Mouse (Mus musculus) gastrocnemius, adult 2 months (tissue): ENCODE measurements around the gene Tpp1. TPM values are rescaled to one million over a fixed set of nuclear protein-coding genes. Genes with fewer than 3 reads are reported as not detected.

Experiments
- DNase-seq: peaks from one replicate; pipeline ENCODE4 v3.0.0; 2022
- H3K27ac ChIP-seq: fragments of 200-600 bp; 2 replicates; pipeline ENCODE4 v1.8.1; 2022; ENCODE audit warnings: mild to moderate bottlenecking
- H3K4me3 ChIP-seq: fragments of 200-600 bp; 2 replicates; pipeline ENCODE4 v1.8.1; 2022; ENCODE audit warnings: mild to moderate bottlenecking, moderate library complexity
- CTCF ChIP-seq: fragments of 200-600 bp; IDR thresholded peaks from 2 replicates; pipeline ENCODE4 v1.8.1; 2022; ENCODE audit warnings: antibody characterized with exemption, mild to moderate bottlenecking, moderate library complexity
- intact Hi-C: fragments of 180-260 bp; cut with DNase I; formaldehyde crosslinking; loops from one replicate; pipeline ENCODE4 v1.15.1; 2025
- total RNA-seq, 2 experiments: library from RNA; stranded (reverse); gene quantifications; 2 replicates each; pipeline ENCODE4 v1.2.3; 2021

The Tpp1 gene
- total RNA-seq, 2 experiments from 2014 or later = 42.3 to 45.8 TPM

DNA sequence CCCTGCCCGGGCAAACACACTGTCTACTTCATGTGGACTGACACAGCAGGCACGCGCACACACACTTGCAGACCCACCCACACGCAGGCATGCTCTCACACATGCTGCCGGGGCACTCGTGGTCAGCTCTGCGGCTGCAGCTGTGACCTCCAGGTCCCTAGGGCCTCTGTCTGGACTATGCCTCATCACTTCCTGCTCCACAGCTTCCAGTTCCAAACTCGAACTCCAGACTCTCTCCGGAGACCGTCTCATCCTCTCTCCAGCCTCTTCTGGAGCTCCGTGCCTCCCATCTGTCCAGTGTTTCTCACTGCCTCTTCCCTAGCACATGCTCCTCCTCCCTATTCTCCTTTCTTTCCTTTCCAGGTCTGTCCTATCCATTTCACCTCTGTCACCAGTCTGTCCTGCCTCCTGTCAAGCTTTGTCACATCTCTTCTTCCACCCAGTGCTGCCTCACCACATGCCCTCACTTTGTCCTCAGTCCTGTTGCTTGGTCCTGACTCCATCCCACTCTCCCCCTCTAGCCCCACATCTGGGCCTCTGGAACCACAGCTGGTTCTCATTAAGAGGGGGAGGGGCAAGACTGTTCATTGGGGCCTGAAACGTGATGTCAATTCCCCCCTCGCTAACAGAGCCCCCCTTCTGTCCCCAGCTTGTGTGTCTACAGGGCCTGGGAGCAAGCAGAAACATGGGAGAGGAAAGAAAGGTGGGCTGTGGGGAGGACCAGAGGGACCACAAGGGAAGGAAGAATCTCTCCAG, 25.9 kb upstream of the Tpp1 start:
- TF ChIP-seq CTCF = no peak
- intact Hi-C loops = no loop called here
- Histone ChIP-seq H3K4me3 (peak overlapping the region; percentile 50), H3K27ac (peak overlapping the region; percentile 81)
- DNase-seq = peak; percentile 84

GRCm38 (mm10) chr7:105777316-105777715, 25.3 kb upstream of the Tpp1 start:
- intact Hi-C loops = no loop called here
- H3K27ac ChIP-seq = peak overlapping the region; percentile 81
- no peak for DNase-seq
- H3K4me3 ChIP-seq = peak overlapping the region; percentile 50; the same call in 1 of the 2 replicates
- TF ChIP-seq CTCF = no peak

DNA sequence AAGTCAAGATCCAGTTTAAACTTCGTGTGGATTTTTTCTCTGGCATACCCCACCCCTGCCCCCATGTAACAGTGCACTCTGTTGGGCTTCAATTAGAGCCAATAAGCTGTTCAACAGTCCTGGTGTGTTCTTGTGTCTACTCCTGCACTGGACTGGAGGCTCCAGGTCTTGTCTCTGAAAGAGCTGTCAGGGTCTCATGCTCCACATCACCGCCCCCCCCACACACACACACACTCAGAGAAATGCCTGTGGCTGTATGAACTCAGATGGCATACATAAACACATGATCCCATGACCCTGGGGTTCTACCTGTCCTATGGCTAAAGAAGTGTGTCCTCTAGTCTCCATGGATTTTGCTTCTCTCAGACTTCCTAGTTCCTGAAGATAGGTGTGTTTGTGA, 24.0 kb upstream of the Tpp1 start:
- TF ChIP-seq CTCF = no peak
- Histone ChIP-seq H3K4me3 (no peak overlapping the region), H3K27ac (no peak overlapping the region)
- no peak for DNase-seq
- intact Hi-C loops = no loop called here

- Histone ChIP-seq H3K27ac (no peak overlapping the region), H3K4me3 (no peak overlapping the region)
- TF ChIP-seq CTCF = no peak
- no peak for DNase-seq
- intact Hi-C loops = no loop called here
Measured at GRCm38 (mm10) chr7:105774661-105775060, 22.6 kb upstream of the Tpp1 start.

DNA sequence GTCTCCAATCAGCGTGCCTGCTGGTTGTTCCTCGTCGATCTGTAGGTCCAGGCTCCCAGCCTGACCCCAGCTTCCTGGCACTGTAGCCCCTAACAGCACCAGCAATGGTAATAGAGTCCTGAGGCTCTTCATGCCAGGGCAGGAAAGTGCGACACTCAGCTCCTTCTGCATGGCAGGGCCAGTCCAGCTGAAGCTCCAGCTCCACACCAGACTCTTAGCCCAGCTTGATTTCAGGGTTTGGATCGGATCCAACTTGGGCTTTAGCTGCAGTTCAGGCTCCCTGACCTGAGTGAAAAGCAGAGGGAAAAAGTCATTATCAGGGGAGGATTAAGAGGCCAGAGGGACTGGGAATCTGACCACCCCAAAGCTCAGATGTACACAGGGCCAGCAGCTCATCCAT, 21.0 kb upstream of the Tpp1 start:
- intact Hi-C loops = no loop called here
- Histone ChIP-seq H3K4me3 (no peak overlapping the region), H3K27ac (no peak overlapping the region)
- no peak for DNase-seq
- no peak for TF ChIP-seq CTCF

- no peak for DNase-seq
- intact Hi-C loops = no loop called here
- no peak for TF ChIP-seq CTCF
- Histone ChIP-seq H3K4me3 (no peak overlapping the region), H3K27ac (no peak overlapping the region)
Measured at GRCm38 (mm10) chr7:105772331-105772730, 20.3 kb upstream of the Tpp1 start.

DNA sequence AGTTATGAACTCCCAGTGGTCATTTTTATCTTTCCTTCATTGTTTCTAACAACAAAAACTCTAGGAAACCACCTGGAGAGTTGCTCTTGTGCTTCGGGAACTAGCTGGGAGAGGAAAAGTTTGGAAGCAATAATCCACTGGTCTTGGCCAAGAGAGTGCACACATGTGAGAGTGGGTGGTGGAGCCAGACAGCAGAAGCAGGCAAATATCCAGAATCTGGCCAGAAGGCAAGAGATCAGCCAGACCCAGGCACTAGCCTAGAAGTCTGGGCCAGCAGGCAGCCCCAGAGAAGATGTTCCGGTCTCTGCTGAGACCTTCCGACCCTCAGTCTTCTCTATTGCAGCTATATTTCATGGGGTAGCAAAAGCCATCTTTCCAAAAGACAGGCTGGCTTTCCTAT, 17.9 kb upstream of the Tpp1 start:
- TF ChIP-seq CTCF = no peak
- intact Hi-C loops = no loop called here
- peak; percentile 64 for DNase-seq
- Histone ChIP-seq H3K4me3 (no peak overlapping the region), H3K27ac (peak overlapping the region; percentile 46)

GRCm38 (mm10) chr7:105767729-105768165, 15.7 kb upstream of the Tpp1 start:
- intact Hi-C loops = no loop called here
- no peak for TF ChIP-seq CTCF
- DNase-seq = no peak
- Histone ChIP-seq H3K27ac (peak overlapping the region; percentile 44), H3K4me3 (no peak overlapping the region; the same call in 1 of the 2 replicates)

GRCm38 (mm10) chr7:105764331-105764730, 12.3 kb upstream of the Tpp1 start:
- Histone ChIP-seq H3K27ac (no peak overlapping the region), H3K4me3 (no peak overlapping the region)
- TF ChIP-seq CTCF = no peak
- no peak for DNase-seq
- intact Hi-C loops = no loop called here

GRCm38 (mm10) chr7:105762517-105763270, 10.7 kb upstream of the Tpp1 start:
- Histone ChIP-seq H3K27ac (no peak overlapping the region), H3K4me3 (peak overlapping the region; percentile 4; the same call in 1 of the 2 replicates)
- no peak for DNase-seq
- intact Hi-C loops = no loop called here
- TF ChIP-seq CTCF = no peak

DNA sequence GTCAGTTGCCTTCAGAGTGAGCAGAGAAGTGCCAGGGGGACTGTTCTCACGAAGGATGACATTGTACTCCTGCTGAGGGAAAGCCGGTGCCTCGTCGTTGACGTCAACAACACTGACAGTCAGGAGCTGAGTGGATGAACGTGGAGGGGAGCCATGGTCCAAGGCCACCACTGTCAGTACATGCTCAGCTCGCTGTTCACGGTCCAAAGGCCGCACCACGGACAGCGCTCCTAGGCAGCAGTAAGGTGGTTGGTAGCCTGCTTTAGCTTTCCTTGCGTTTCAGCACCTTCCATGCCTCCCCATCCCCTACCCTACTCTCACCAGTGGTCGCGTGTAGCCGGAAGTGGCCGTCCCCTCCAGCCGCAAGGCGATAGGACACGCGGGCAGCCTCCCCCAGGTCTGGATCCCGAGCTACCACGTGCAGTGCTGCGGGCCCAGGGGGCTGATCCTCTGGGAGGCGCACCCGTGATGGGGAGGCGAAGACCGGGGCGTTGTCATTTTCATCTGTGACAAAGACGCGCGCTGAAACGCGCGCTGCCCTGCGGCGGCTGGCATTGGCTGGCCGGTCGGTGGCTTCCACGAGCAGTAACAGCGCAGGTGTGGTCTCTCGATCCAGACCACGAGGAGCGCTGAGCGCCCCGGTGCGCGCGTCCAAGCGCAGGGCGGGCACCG, 9.9 kb upstream of the Tpp1 start:
- intact Hi-C loops = no loop called here
- Histone ChIP-seq H3K4me3 (peak overlapping the region; percentile 4; the same call in 1 of the 2 replicates), H3K27ac (no peak overlapping the region)
- TF ChIP-seq CTCF = no peak
- DNase-seq = no peak

- TF ChIP-seq CTCF = no peak
- intact Hi-C loops = no loop called here
- DNase-seq = no peak
- Histone ChIP-seq H3K4me3 (no peak overlapping the region), H3K27ac (no peak overlapping the region)
Measured at GRCm38 (mm10) chr7:105753281-105753680, 1.2 kb upstream of the Tpp1 start.

DNA sequence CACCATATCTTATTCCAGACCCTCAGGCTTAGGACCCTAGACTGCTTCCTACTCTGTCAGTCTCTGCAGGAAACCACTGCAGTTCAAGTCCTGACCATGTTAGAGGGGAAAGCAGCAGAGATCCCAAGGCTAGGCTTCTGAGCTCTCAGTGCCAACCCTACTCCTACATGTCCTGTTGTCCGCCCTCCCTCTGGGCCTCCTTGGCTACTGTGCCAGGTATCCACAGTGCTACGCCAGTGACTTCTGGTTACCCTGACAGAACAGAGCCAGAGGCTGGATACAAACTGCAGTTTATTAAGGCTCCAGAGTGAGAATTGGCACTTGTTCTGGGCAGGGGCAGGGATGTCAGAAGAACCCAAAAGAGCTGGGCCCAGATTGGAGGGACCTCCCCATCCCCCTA, 681 bp upstream of the Tpp1 start:
- H3K4me3 ChIP-seq = no peak overlapping the region
- intact Hi-C loops = no loop called here
- no peak for DNase-seq
- H3K27ac ChIP-seq = no peak overlapping the region
- no peak for TF ChIP-seq CTCF
